Mouse (Mus musculus) C2C12 (cell line): ENCODE results near the gene Guca1a.

Experiments used
- CEBPB ChIP-seq: IDR thresholded peaks from one replicate; pipeline ENCODE4 v1.6.1; 2011; ENCODE audit warnings: low read depth, mild to moderate bottlenecking, control low read depth, moderate library complexity
- CTCF ChIP-seq: IDR thresholded peaks from one replicate; pipeline ENCODE4 v1.5.1; 2011; ENCODE audit not compliant: control insufficient read depth, insufficient read depth, insufficient read length
- FOSL1 ChIP-seq: IDR thresholded peaks from one replicate; pipeline ENCODE4 v1.8.0; 2011; ENCODE audit warnings: mild to moderate bottlenecking, low read length; ENCODE audit not compliant: poor library complexity, insufficient read depth, severe bottlenecking
- MAX ChIP-seq: IDR thresholded peaks from one replicate; pipeline ENCODE4 v1.6.1; 2011; ENCODE audit warnings: mild to moderate bottlenecking, control low read depth
- MYOD1 ChIP-seq: IDR thresholded peaks from one replicate; pipeline ENCODE4 v1.6.1; 2011; ENCODE audit warnings: low read depth; ENCODE audit not compliant: control insufficient read depth, insufficient read length
- MYOG ChIP-seq: IDR thresholded peaks from one replicate; pipeline ENCODE4 v1.6.1; 2011; ENCODE audit not compliant: control insufficient read depth, insufficient read length; ENCODE audit errors: extremely low read depth
- USF1 ChIP-seq: IDR thresholded peaks from one replicate; pipeline ENCODE4 v1.6.1; 2011; ENCODE audit warnings: low read depth, mild to moderate bottlenecking, control low read depth, moderate library complexity

DNA sequence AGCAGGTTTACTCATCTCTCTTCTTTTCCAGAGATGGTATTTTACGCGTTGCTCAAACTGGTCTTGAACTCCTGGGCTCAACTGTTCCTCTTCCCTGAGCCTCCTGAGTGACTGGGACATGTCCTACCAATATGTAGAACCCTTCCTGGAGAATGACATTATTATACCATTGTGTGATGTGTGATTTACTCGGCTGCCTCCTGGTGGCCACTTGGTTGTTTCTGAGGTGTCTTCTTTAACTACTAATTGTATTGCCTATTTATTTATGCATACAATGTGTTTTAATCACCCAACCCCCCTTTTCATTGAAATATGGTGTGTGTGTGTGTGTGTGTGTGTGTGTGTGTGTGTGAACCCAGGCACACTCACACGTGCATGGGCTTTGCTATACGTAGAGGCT is 30.4 kb upstream of the Guca1a start:
- TF ChIP-seq CTCF (no peak), USF1 (no peak), MYOG (no peak), MYOD1 (no peak), MAX (no peak), FOSL1 (no peak), CEBPB (no peak)
